Mouse (Mus musculus): Measurements from ENCODE around the gene Mllt3.

GRCm38 (mm10) chr4:87820911-87821310, 212.3 kb downstream of the Mllt3 start:
- TF ChIP-seq CTCF (IDR thresholded peaks at IDR 0.05; ENCODE audit: control insufficient read depth, insufficient read depth, low read length) (no peak), POLR2A (IDR thresholded peaks at IDR 0.05; ENCODE audit: borderline replicate concordance, control insufficient read depth, low read depth, low read length) (no peak)
